Mouse (Mus musculus) megakaryocyte, embryonic 14.5 days (primary cell): ENCODE data around the gene Rcan2.

Experiments used
- FLI1 ChIP-seq: IDR thresholded peaks from 2 replicates; pipeline ENCODE4 v1.6.1; 2012; ENCODE audit warnings: low read length, inconsistent platforms, mixed read lengths
- GATA1 ChIP-seq: IDR thresholded peaks from 3 replicates; pipeline ENCODE4 v1.6.1; 2012; ENCODE audit warnings: mixed read lengths, low read length, inconsistent platforms, borderline replicate concordance

DNA sequence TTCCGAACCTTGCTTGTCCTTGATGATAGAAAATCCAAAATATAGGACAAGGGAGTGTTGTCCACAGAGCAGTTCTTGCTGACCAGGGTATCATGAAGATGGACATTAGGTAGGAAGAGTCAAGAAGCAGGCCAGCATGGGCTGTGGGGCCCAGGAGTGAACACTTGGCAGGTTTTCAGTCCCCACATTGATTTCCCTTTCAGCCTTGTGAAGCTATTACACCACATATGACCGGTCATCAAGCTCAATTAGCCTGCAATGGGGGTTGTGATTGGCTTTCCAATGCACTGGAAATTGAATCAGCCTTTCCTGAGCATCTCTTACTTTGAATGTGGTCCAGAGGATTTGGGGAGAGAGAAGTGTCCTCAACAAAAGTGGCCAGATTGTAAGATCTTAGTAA, 2.0 kb downstream of the Rcan2 start:
- no peak for TF ChIP-seq GATA1
- no peak for TF ChIP-seq FLI1
